Mouse (Mus musculus): ENCODE measurements around the gene Ccl25. TPM values are rescaled to one million over a fixed set of nuclear protein-coding genes. Genes with fewer than 3 reads are reported as not detected.

Ccl25 gene
- polyA plus RNA-seq, 1 experiment: 9.6 TPM

GRCm38 (mm10) chr8:4312104-4312503 is 12.9 kb upstream of the Ccl25 start:
- Histone ChIP-seq H3K4me1 (ENCODE audit: control insufficient read depth, insufficient read depth, low read length) (no peaks in the 10 kb centered on the region), H3K27ac (ENCODE audit: control insufficient read depth, insufficient read depth, low read depth, low read length) (no peak overlapping the region), H3K4me3 (ENCODE audit: control insufficient read depth, low read depth, low read length) (no peak overlapping the region), H3K36me3 (ENCODE audit: control insufficient read depth, insufficient read depth, low read length) (peaks cover 1% of the 10 kb centered on the region; the same call in 1 of the 2 replicates), H3K27me3 (ENCODE audit: control insufficient read depth, insufficient read depth, low read length) (no peaks in the 10 kb centered on the region)
- TF ChIP-seq CTCF (IDR thresholded peaks at IDR 0.05; ENCODE audit: control insufficient read depth, insufficient read depth, insufficient replicate concordance, low read depth, low read length): no peak
- no peak for TF ChIP-seq POLR2A (IDR thresholded peaks at IDR 0.05; ENCODE audit: control insufficient read depth, low read depth, low read length)

- Histone ChIP-seq H3K36me3 (ENCODE audit: control insufficient read depth, insufficient read depth, low read length) (peaks cover 1% of the 10 kb centered on the region; the same call in 1 of the 2 replicates), H3K27me3 (ENCODE audit: control insufficient read depth, insufficient read depth, low read length) (no peaks in the 10 kb centered on the region), H3K27ac (ENCODE audit: control insufficient read depth, insufficient read depth, low read depth, low read length) (no peak overlapping the region), H3K4me3 (ENCODE audit: control insufficient read depth, low read depth, low read length) (no peak overlapping the region), H3K4me1 (ENCODE audit: control insufficient read depth, insufficient read depth, low read length) (no peaks in the 10 kb centered on the region)
- TF ChIP-seq CTCF (IDR thresholded peaks at IDR 0.05; ENCODE audit: control insufficient read depth, insufficient read depth, insufficient replicate concordance, low read depth, low read length) (no peak), POLR2A (IDR thresholded peaks at IDR 0.05; ENCODE audit: control insufficient read depth, low read depth, low read length) (no peak)
Observed at GRCm38 (mm10) chr8:4313254-4314124, 11.5 kb upstream of the Ccl25 start.

- no peaks in the 10 kb centered on the region for H3K27me3 ChIP-seq (ENCODE audit: control insufficient read depth, insufficient read depth, low read length)
- no peak overlapping the region for H3K4me3 ChIP-seq (ENCODE audit: control insufficient read depth, low read depth, low read length)
- no peak for TF ChIP-seq POLR2A (IDR thresholded peaks at IDR 0.05; ENCODE audit: control insufficient read depth, low read depth, low read length)
- peaks cover 1% of the 10 kb centered on the region; the same call in 1 of the 2 replicates for H3K36me3 ChIP-seq (ENCODE audit: control insufficient read depth, insufficient read depth, low read length)
- H3K4me1 ChIP-seq (ENCODE audit: control insufficient read depth, insufficient read depth, low read length): no peaks in the 10 kb centered on the region
- no peak overlapping the region for H3K27ac ChIP-seq (ENCODE audit: control insufficient read depth, insufficient read depth, low read depth, low read length)
Observed at GRCm38 (mm10) chr8:4314852-4315251, 10.2 kb upstream of the Ccl25 start.

- TF ChIP-seq POLR2A (IDR thresholded peaks at IDR 0.05; ENCODE audit: control insufficient read depth, low read depth, low read length): no peak
- peaks cover 2% of the 10 kb centered on the region for H3K36me3 ChIP-seq (ENCODE audit: control insufficient read depth, insufficient read depth, low read length)
Observed at GRCm38 (mm10) chr8:4318124-4318523, 6.9 kb upstream of the Ccl25 start.

GRCm38 (mm10) chr8:4318796-4319572 is 6.0 kb upstream of the Ccl25 start:
- peaks cover 2% of the 10 kb centered on the region for H3K36me3 ChIP-seq (ENCODE audit: control insufficient read depth, insufficient read depth, low read length)
- H3K27ac ChIP-seq (ENCODE audit: control insufficient read depth, insufficient read depth, low read depth, low read length): no peak overlapping the region
- no peaks in the 10 kb centered on the region for H3K27me3 ChIP-seq (ENCODE audit: control insufficient read depth, insufficient read depth, low read length)
- no peak for TF ChIP-seq POLR2A (IDR thresholded peaks at IDR 0.05; ENCODE audit: control insufficient read depth, low read depth, low read length)
- no peak for TF ChIP-seq CTCF (IDR thresholded peaks at IDR 0.05; ENCODE audit: control insufficient read depth, insufficient read depth, insufficient replicate concordance, low read depth, low read length)
- H3K4me3 ChIP-seq (ENCODE audit: control insufficient read depth, low read depth, low read length): no peak overlapping the region
- H3K4me1 ChIP-seq (ENCODE audit: control insufficient read depth, insufficient read depth, low read length): peaks cover 2% of the 10 kb centered on the region

More at GRCm38 (mm10) chr8:4318124-4318523, 6.9 kb upstream of the Ccl25 start:
- H3K27ac ChIP-seq (ENCODE audit: control insufficient read depth, insufficient read depth, low read depth, low read length): no peak overlapping the region
- no peaks in the 10 kb centered on the region for H3K27me3 ChIP-seq (ENCODE audit: control insufficient read depth, insufficient read depth, low read length)
- peaks cover under 1% of the 10 kb centered on the region; the same call in 1 of the 2 replicates for H3K4me1 ChIP-seq (ENCODE audit: control insufficient read depth, insufficient read depth, low read length)
- no peak overlapping the region for H3K4me3 ChIP-seq (ENCODE audit: control insufficient read depth, low read depth, low read length)

GRCm38 (mm10) chr8:4319573-4319872 is 5.5 kb upstream of the Ccl25 start:
- TF ChIP-seq POLR2A (IDR thresholded peaks at IDR 0.05; ENCODE audit: control insufficient read depth, low read depth, low read length) (no peak), CTCF (IDR thresholded peaks at IDR 0.05; ENCODE audit: control insufficient read depth, insufficient read depth, insufficient replicate concordance, low read depth, low read length) (no peak)
- H3K27me3 ChIP-seq (ENCODE audit: control insufficient read depth, insufficient read depth, low read length): no peaks in the 10 kb centered on the region
- H3K27ac ChIP-seq (ENCODE audit: control insufficient read depth, insufficient read depth, low read depth, low read length): no peak overlapping the region
- peaks cover 2% of the 10 kb centered on the region for H3K4me1 ChIP-seq (ENCODE audit: control insufficient read depth, insufficient read depth, low read length)
- no peak overlapping the region for H3K4me3 ChIP-seq (ENCODE audit: control insufficient read depth, low read depth, low read length)
- peaks cover 2% of the 10 kb centered on the region for H3K36me3 ChIP-seq (ENCODE audit: control insufficient read depth, insufficient read depth, low read length)

GRCm38 (mm10) chr8:4320404-4320803 is 4.6 kb upstream of the Ccl25 start:
- Histone ChIP-seq H3K4me3 (ENCODE audit: control insufficient read depth, low read depth, low read length) (no peak overlapping the region), H3K36me3 (ENCODE audit: control insufficient read depth, insufficient read depth, low read length) (peaks cover 2% of the 10 kb centered on the region), H3K4me1 (ENCODE audit: control insufficient read depth, insufficient read depth, low read length) (peaks cover 2% of the 10 kb centered on the region), H3K27me3 (ENCODE audit: control insufficient read depth, insufficient read depth, low read length) (no peaks in the 10 kb centered on the region), H3K27ac (ENCODE audit: control insufficient read depth, insufficient read depth, low read depth, low read length) (no peak overlapping the region)
- TF ChIP-seq POLR2A (IDR thresholded peaks at IDR 0.05; ENCODE audit: control insufficient read depth, low read depth, low read length): no peak
- TF ChIP-seq CTCF (IDR thresholded peaks at IDR 0.05; ENCODE audit: control insufficient read depth, insufficient read depth, insufficient replicate concordance, low read depth, low read length): no peak
